Mouse (Mus musculus) thymus, adult 2 months (tissue): ENCODE measurements around the gene Pnpla8.

Source experiments
- CTCF ChIP-seq: fragments of 200-500 bp; IDR thresholded peaks from 2 replicates; pipeline ENCODE4 v1.5.1; 2012; ENCODE audit warnings: mild to moderate bottlenecking, control low read depth, low read length, moderate library complexity, borderline replicate concordance; ENCODE audit not compliant: control insufficient read depth, poor library complexity, insufficient read depth; ENCODE audit errors: extremely low read depth
- POLR2A ChIP-seq: fragments of 200-500 bp; IDR thresholded peaks from 2 replicates; pipeline ENCODE4 v1.6.1; 2012; ENCODE audit warnings: mild to moderate bottlenecking, low read length, control low read depth, moderate library complexity; ENCODE audit not compliant: control insufficient read depth, poor library complexity, insufficient read depth; ENCODE audit errors: extremely low read depth

GRCm38 (mm10) chr12:44371076-44371710, 150.0 kb downstream of the Pnpla8 start:
- TF ChIP-seq CTCF: no peak
- no peak for TF ChIP-seq POLR2A
